ENCODE assay signal across 11 mouse cellular contexts in the genomic region with DNA sequence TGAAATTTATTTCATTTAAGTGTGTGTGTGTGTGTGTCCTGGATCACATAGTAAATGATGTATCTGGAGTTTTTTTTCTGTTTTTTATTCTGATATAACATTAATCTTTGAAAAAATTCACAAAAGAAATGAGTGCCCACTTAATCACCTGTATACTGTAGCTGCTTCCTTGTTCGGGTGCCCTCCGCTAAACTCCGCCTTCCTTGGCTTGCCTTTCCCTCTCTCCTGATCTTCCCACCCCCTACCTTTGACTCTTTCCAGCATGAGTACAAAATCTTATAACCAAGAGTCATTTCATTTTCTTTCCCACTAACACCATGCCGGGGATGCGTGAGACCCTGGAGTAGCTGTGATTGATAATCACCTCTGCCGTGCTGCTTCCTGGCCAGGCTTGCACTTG. TPM values are rescaled to one million over a fixed set of nuclear protein-coding genes. Genes with fewer than 3 reads are reported as not detected.
DNase-seq lines count a peak whose midpoint lies in the region; ATAC-seq and TF ChIP-seq lines count a peak whose summit lies in the region.
"Had no signal": no experiment of that assay in that cellular context is flagged by ENCODE, and none has a peak within 500 bp of the region (broad histone marks: within the 10 kb centered on the region; RNA-seq: fewer than 3 reads in every experiment).

No protein-coding gene starts in this region.

- 62% methylated on average over 6 of the region's 6 CpGs for WGBS in kidney, embryonic 16.5 days
- 72% methylated on average over 6 of the region's 6 CpGs for WGBS in forebrain, embryonic 13.5 days
- WGBS in intestine, embryonic 14.5 days, result 64% methylated on average over 6 of the region's 6 CpGs
- 67% methylated on average over 6 of the region's 6 CpGs for WGBS in midbrain, postnatal 0 days

- peak; percentile 61 for DNase-seq in kidney, adult 11 months
- no peak for DNase-seq in intestine, embryonic 14.5 days (ENCODE audit: low spot score)
- DNase-seq in midbrain, postnatal 0 days (ENCODE audit: low spot score), result no peak

- TF ChIP-seq CTCF in midbrain, postnatal 0 days (IDR thresholded peaks at IDR 0.05), result no peak

- no peaks in the 10 kb centered on the region for H3K27me3 ChIP-seq in kidney, embryonic 16.5 days (ENCODE audit: insufficient read depth, low read length)
- H3K27me3 ChIP-seq in forebrain, embryonic 13.5 days, result no peaks in the 10 kb centered on the region
- no peaks in the 10 kb centered on the region for H3K27me3 ChIP-seq in intestine, embryonic 14.5 days (replicated peaks; ENCODE audit: control insufficient read depth, insufficient read depth, low read length)
- H3K27me3 ChIP-seq in midbrain, postnatal 0 days (ENCODE audit: insufficient read depth, low read length), result no peaks in the 10 kb centered on the region

- H3K9ac ChIP-seq in kidney, embryonic 16.5 days (replicated peaks; ENCODE audit: low read length), result no peak overlapping the region
- H3K9ac ChIP-seq in forebrain, embryonic 13.5 days, result no peak overlapping the region
- H3K9ac ChIP-seq in intestine, embryonic 14.5 days (ENCODE audit: low read length), result no peak overlapping the region
- no peak overlapping the region for H3K9ac ChIP-seq in midbrain, postnatal 0 days (replicated peaks; ENCODE audit: low read length, poor library complexity, severe bottlenecking)

- no peaks in the 10 kb centered on the region for H3K36me3 ChIP-seq in kidney, embryonic 16.5 days (ENCODE audit: insufficient read depth, low read length)
- H3K36me3 ChIP-seq in forebrain, embryonic 13.5 days (ENCODE audit: poor library complexity, severe bottlenecking), result no peaks in the 10 kb centered on the region
- no peaks in the 10 kb centered on the region for H3K36me3 ChIP-seq in intestine, embryonic 14.5 days (ENCODE audit: control insufficient read depth, insufficient read depth, low read length)
- H3K36me3 ChIP-seq in midbrain, postnatal 0 days (ENCODE audit: insufficient read depth, low read length), result no peaks in the 10 kb centered on the region
- H3K36me3 ChIP-seq: G1E had no signal

- no peak overlapping the region for H3K4me3 ChIP-seq in kidney, embryonic 16.5 days (ENCODE audit: low read length)
- H3K4me3 ChIP-seq in forebrain, embryonic 13.5 days, result no peak overlapping the region
- H3K4me3 ChIP-seq in intestine, embryonic 14.5 days (ENCODE audit: low read depth, low read length), result no peak overlapping the region
- no peak overlapping the region for H3K4me3 ChIP-seq in midbrain, postnatal 0 days (ENCODE audit: low read depth, low read length)

- ATAC-seq in kidney, embryonic 16.5 days (ENCODE audit: low FRiP score, low TSS enrichment), result no peak
- ATAC-seq in forebrain, embryonic 13.5 days, result peak; percentile 20
- peak; percentile 7; the same call in 1 of the 2 replicates for ATAC-seq in intestine, embryonic 14.5 days (replicated peaks; ENCODE audit: low FRiP score, low TSS enrichment, low read depth)
- ATAC-seq in midbrain, postnatal 0 days (ENCODE audit: low FRiP score), result no peak
- ATAC-seq in CD4-positive, CD25-positive, alpha-beta regulatory T cell, adult 4 months, result no peak
- ATAC-seq in erythroblast, adult 5-6 weeks (replicated peaks; ENCODE audit: low FRiP score, poor library complexity, severe bottlenecking), result no peak

- H3K27ac ChIP-seq in kidney, embryonic 16.5 days (ENCODE audit: low read length), result no peak overlapping the region
- 0 out of 2 replicates have a peak overlapping the region, but pooled peaks have one; percentile 83 for H3K27ac ChIP-seq in forebrain, embryonic 13.5 days
- H3K27ac ChIP-seq in intestine, embryonic 14.5 days (ENCODE audit: low read depth), result no peak overlapping the region
- peak overlapping the region; percentile 51 for H3K27ac ChIP-seq in midbrain, postnatal 0 days (ENCODE audit: low read depth, low read length)
- H3K27ac ChIP-seq: macrophage had no signal

- peaks cover 3% of the 10 kb centered on the region; the same call in 1 of the 2 replicates for H3K4me1 ChIP-seq in kidney, embryonic 16.5 days (ENCODE audit: insufficient read depth, low read length)
- H3K4me1 ChIP-seq in forebrain, embryonic 13.5 days, result peaks cover 18% of the 10 kb centered on the region
- H3K4me1 ChIP-seq in intestine, embryonic 14.5 days (replicated peaks; ENCODE audit: control insufficient read depth, insufficient read depth, low read length), result no peaks in the 10 kb centered on the region
- no peaks in the 10 kb centered on the region for H3K4me1 ChIP-seq in midbrain, postnatal 0 days (ENCODE audit: insufficient read depth, low read length)

- H3K4me2 ChIP-seq in kidney, embryonic 16.5 days (replicated peaks; ENCODE audit: low read depth, low read length), result no peak overlapping the region
- H3K4me2 ChIP-seq in forebrain, embryonic 13.5 days, result no peak overlapping the region
- H3K4me2 ChIP-seq in intestine, embryonic 14.5 days (ENCODE audit: low read length), result no peak overlapping the region
- H3K4me2 ChIP-seq in midbrain, postnatal 0 days (ENCODE audit: low read depth, low read length, poor library complexity, severe bottlenecking), result no peak overlapping the region

- H3K9me3 ChIP-seq in kidney, embryonic 16.5 days (ENCODE audit: low read length), result no peaks in the 10 kb centered on the region
- no peaks in the 10 kb centered on the region for H3K9me3 ChIP-seq in forebrain, embryonic 13.5 days (replicated peaks)
- H3K9me3 ChIP-seq in intestine, embryonic 14.5 days (ENCODE audit: control insufficient read depth, low read length), result no peaks in the 10 kb centered on the region
- no peaks in the 10 kb centered on the region for H3K9me3 ChIP-seq in midbrain, postnatal 0 days (ENCODE audit: low read length)
- H3K9me3 ChIP-seq: G1E had no signal

RNA-seq across cellular contexts. Expression of gene Gstm7, which starts 0.5 kb away (rescaled TPM):
- 16.7 and 16.9 TPM in 2 replicates for polyA plus RNA-seq in kidney, embryonic 16.5 days (2015; fragmentation: Nextera tagmentation; extraction: Ambion mirVana)
- polyA plus RNA-seq in forebrain, embryonic 13.5 days (2015; fragmentation: Nextera tagmentation; extraction: Ambion mirVana), result 83.5 and 89.2 TPM in 2 replicates
- polyA plus RNA-seq in intestine, embryonic 14.5 days (2014; fragmentation: Nextera tagmentation; extraction: Ambion mirVana), result 21.3 and 23.4 TPM in 2 replicates
- total RNA-seq in midbrain, postnatal 0 days (2014; rRNA removed), result 28.5 and 36.4 TPM in 2 replicates
- polyA plus RNA-seq in midbrain, postnatal 0 days (2015; fragmentation: Nextera tagmentation; extraction: Ambion mirVana), result 38.3 and 38.9 TPM in 2 replicates
- polyA plus RNA-seq in CD4-positive, CD25-positive, alpha-beta regulatory T cell, adult 4 months (2017; shearing (Covaris generic)), result 1 to 10 TPM; 1.4 to 2.1 TPM
- not detected in 2 replicates for total RNA-seq in erythroblast, adult 5-6 weeks (2015; ENCODE audit: low replicate concordance)
- total RNA-seq in erythroblast, adult 5-6 weeks (2017; ENCODE audit: low replicate concordance), result 1.8 TPM in 1 of 2 replicates, not detected in the other
- total RNA-seq: G1E had no signal
- polyA plus RNA-seq: G1E had no signal

RNA-seq across cellular contexts. Expression of gene Gstm6, which starts 11.4 kb away (rescaled TPM):
- polyA plus RNA-seq in kidney, embryonic 16.5 days (2015; fragmentation: Nextera tagmentation; extraction: Ambion mirVana), result 8.2 and 9.6 TPM in 2 replicates
- 11.7 and 11.9 TPM in 2 replicates for polyA plus RNA-seq in forebrain, embryonic 13.5 days (2015; fragmentation: Nextera tagmentation; extraction: Ambion mirVana)
- 8.7 and 11.6 TPM in 2 replicates for polyA plus RNA-seq in intestine, embryonic 14.5 days (2014; fragmentation: Nextera tagmentation; extraction: Ambion mirVana)
- 16.7 and 25.5 TPM in 2 replicates for total RNA-seq in midbrain, postnatal 0 days (2014; rRNA removed)
- 27.2 and 31.6 TPM in 2 replicates for polyA plus RNA-seq in midbrain, postnatal 0 days (2015; fragmentation: Nextera tagmentation; extraction: Ambion mirVana)
- polyA plus RNA-seq in CD4-positive, CD25-positive, alpha-beta regulatory T cell, adult 4 months (2017; shearing (Covaris generic)), result not detected
- total RNA-seq in erythroblast, adult 5-6 weeks (2015; ENCODE audit: low replicate concordance), result not detected in 2 replicates
- total RNA-seq in erythroblast, adult 5-6 weeks (2017; ENCODE audit: low replicate concordance), result not detected in 2 replicates
- polyA plus RNA-seq: G1E, macrophage had no signal

RNA-seq across cellular contexts. Expression of gene Gstm5, which starts 36.5 kb away (rescaled TPM):
- polyA plus RNA-seq in kidney, embryonic 16.5 days (2015; fragmentation: Nextera tagmentation; extraction: Ambion mirVana), result 170 and 171 TPM in 2 replicates
- polyA plus RNA-seq in forebrain, embryonic 13.5 days (2015; fragmentation: Nextera tagmentation; extraction: Ambion mirVana), result 222 and 225 TPM in 2 replicates
- 196 and 223 TPM in 2 replicates for polyA plus RNA-seq in intestine, embryonic 14.5 days (2014; fragmentation: Nextera tagmentation; extraction: Ambion mirVana)
- total RNA-seq in midbrain, postnatal 0 days (2014; rRNA removed), result 142 and 166 TPM in 2 replicates
- polyA plus RNA-seq in midbrain, postnatal 0 days (2015; fragmentation: Nextera tagmentation; extraction: Ambion mirVana), result 316 and 320 TPM in 2 replicates
- polyA plus RNA-seq in CD4-positive, CD25-positive, alpha-beta regulatory T cell, adult 4 months (2017; shearing (Covaris generic)), result 1 to 10 TPM in 1 of 2 experiments, not detected in 1; 1.4 TPM
- 17.9 and 33.9 TPM in 2 replicates for total RNA-seq in erythroblast, adult 5-6 weeks (2015; ENCODE audit: low replicate concordance)
- 8.2 and 22.6 TPM in 2 replicates for total RNA-seq in erythroblast, adult 5-6 weeks (2017; ENCODE audit: low replicate concordance)
- total RNA-seq: G1E had no signal
- polyA plus RNA-seq: G1E had no signal

RNA-seq across cellular contexts. Expression of gene Gstm3, which starts 37.0 kb away (rescaled TPM):
- polyA plus RNA-seq in kidney, embryonic 16.5 days (2015; fragmentation: Nextera tagmentation; extraction: Ambion mirVana), result 0.18 and 0.24 TPM in 2 replicates
- polyA plus RNA-seq in forebrain, embryonic 13.5 days (2015; fragmentation: Nextera tagmentation; extraction: Ambion mirVana), result 0.14 and 0.26 TPM in 2 replicates
- polyA plus RNA-seq in intestine, embryonic 14.5 days (2014; fragmentation: Nextera tagmentation; extraction: Ambion mirVana), result 27.3 and 41.6 TPM in 2 replicates
- not detected in 2 replicates for total RNA-seq in midbrain, postnatal 0 days (2014; rRNA removed)
- polyA plus RNA-seq in midbrain, postnatal 0 days (2015; fragmentation: Nextera tagmentation; extraction: Ambion mirVana), result not detected in 2 replicates
- polyA plus RNA-seq in CD4-positive, CD25-positive, alpha-beta regulatory T cell, adult 4 months (2017; shearing (Covaris generic)), result not detected
- total RNA-seq in erythroblast, adult 5-6 weeks (2015; ENCODE audit: low replicate concordance), result not detected in 2 replicates
- total RNA-seq in erythroblast, adult 5-6 weeks (2017; ENCODE audit: low replicate concordance), result not detected in 2 replicates
- total RNA-seq: G1E; gastrocnemius, postnatal 25 days; layer of hippocampus, postnatal 14 days had no signal
- polyA plus RNA-seq: G1E, macrophage had no signal

RNA-seq across cellular contexts. Expression of gene Gstm2, which starts 54.1 kb away (rescaled TPM):
- polyA plus RNA-seq in kidney, embryonic 16.5 days (2015; fragmentation: Nextera tagmentation; extraction: Ambion mirVana), result 115 and 132 TPM in 2 replicates
- 2.8 and 3.6 TPM in 2 replicates for polyA plus RNA-seq in forebrain, embryonic 13.5 days (2015; fragmentation: Nextera tagmentation; extraction: Ambion mirVana)
- 140 and 141 TPM in 2 replicates for polyA plus RNA-seq in intestine, embryonic 14.5 days (2014; fragmentation: Nextera tagmentation; extraction: Ambion mirVana)
- 8.5 and 10.2 TPM in 2 replicates for total RNA-seq in midbrain, postnatal 0 days (2014; rRNA removed)
- polyA plus RNA-seq in midbrain, postnatal 0 days (2015; fragmentation: Nextera tagmentation; extraction: Ambion mirVana), result 13.0 and 14.8 TPM in 2 replicates
- not detected for polyA plus RNA-seq in CD4-positive, CD25-positive, alpha-beta regulatory T cell, adult 4 months (2017; shearing (Covaris generic))
- total RNA-seq in erythroblast, adult 5-6 weeks (2015; ENCODE audit: low replicate concordance), result 1.3 TPM in 1 of 2 replicates, not detected in the other
- total RNA-seq in erythroblast, adult 5-6 weeks (2017; ENCODE audit: low replicate concordance), result 0.60 and 2.1 TPM in 2 replicates
- total RNA-seq: G1E had no signal
- polyA plus RNA-seq: G1E had no signal

Comparison
In these comparisons a context has a peak if more than half of its experiments do, and no peak if none do; other contexts are left out.
1. ATAC-seq: peak in forebrain, embryonic 13.5 days (single experiment) and intestine, embryonic 14.5 days (single experiment); none in kidney, embryonic 16.5 days (single experiment), midbrain, postnatal 0 days (single experiment), CD4-positive, CD25-positive, alpha-beta regulatory T cell, adult 4 months (single experiment) and erythroblast, adult 5-6 weeks (single experiment).
2. H3K27ac ChIP-seq: peak in forebrain, embryonic 13.5 days (single experiment) and midbrain, postnatal 0 days (single experiment); none in kidney, embryonic 16.5 days (single experiment) and intestine, embryonic 14.5 days (single experiment).
3. RNA of gene Gstm5, which starts 36.5 kb away (polyA plus RNA-seq): 316 to 320 TPM in midbrain, postnatal 0 days, 222 to 225 TPM in forebrain, embryonic 13.5 days, 196 to 223 TPM in intestine, embryonic 14.5 days and 170 to 171 TPM in kidney, embryonic 16.5 days; 1.4 TPM in CD4-positive, CD25-positive, alpha-beta regulatory T cell, adult 4 months; every median in the first group is over 10 times any median in the second.